Mouse (Mus musculus): ENCODE results near the gene 6430531B16Rik. TPM values are rescaled to one million over a fixed set of nuclear protein-coding genes. Genes with fewer than 3 reads are reported as not detected.

The 6430531B16Rik gene
- polyA plus RNA-seq, 1 experiment from 2014 or later: 1.3 TPM

GRCm38 (mm10) chr7:139988272-139988671 is 9.7 kb upstream of the 6430531B16Rik start:
- no peaks in the 10 kb centered on the region for H3K4me1 ChIP-seq
- 91% methylated on average over 9 of the region's 9 CpGs for WGBS
- no peak for DNase-seq (ENCODE audit: low spot score)
- H3K4me3 ChIP-seq: no peak overlapping the region
- peaks cover 9% of the 10 kb centered on the region for H3K36me3 ChIP-seq (replicated peaks)
- H3K9me3 ChIP-seq: no peaks in the 10 kb centered on the region
- H3K27me3 ChIP-seq (replicated peaks; ENCODE audit: low read depth, poor library complexity, severe bottlenecking): no peaks in the 10 kb centered on the region
- H3K27ac ChIP-seq (replicated peaks): no peak overlapping the region

- DNase-seq (ENCODE audit: low spot score): no peak
Observed at GRCm38 (mm10) chr7:139984505-139984904, 6.0 kb upstream of the 6430531B16Rik start.

GRCm38 (mm10) chr7:139982058-139982457 is 3.5 kb upstream of the 6430531B16Rik start:
- no peak for DNase-seq (ENCODE audit: low spot score)
- H3K36me3 ChIP-seq (replicated peaks): peaks cover 9% of the 10 kb centered on the region
- peaks cover 7% of the 10 kb centered on the region for H3K27me3 ChIP-seq (replicated peaks; ENCODE audit: low read depth, poor library complexity, severe bottlenecking)
- no peaks in the 10 kb centered on the region for H3K9me3 ChIP-seq
- WGBS: 83% methylated on average over 11 of the region's 11 CpGs
- H3K4me1 ChIP-seq: peaks cover 15% of the 10 kb centered on the region
- no peak overlapping the region for H3K4me3 ChIP-seq
- H3K27ac ChIP-seq (replicated peaks): no peak overlapping the region

More at GRCm38 (mm10) chr7:139984505-139984904, 6.0 kb upstream of the 6430531B16Rik start:
- H3K36me3 ChIP-seq (replicated peaks): peaks cover 9% of the 10 kb centered on the region
- 93% methylated on average over 11 of the region's 11 CpGs for WGBS
- H3K4me3 ChIP-seq: no peak overlapping the region
- H3K27me3 ChIP-seq (replicated peaks; ENCODE audit: low read depth, poor library complexity, severe bottlenecking): peaks cover 7% of the 10 kb centered on the region
- H3K9me3 ChIP-seq: no peaks in the 10 kb centered on the region
- H3K27ac ChIP-seq (replicated peaks): no peak overlapping the region
- H3K4me1 ChIP-seq: no peaks in the 10 kb centered on the region

DNA sequence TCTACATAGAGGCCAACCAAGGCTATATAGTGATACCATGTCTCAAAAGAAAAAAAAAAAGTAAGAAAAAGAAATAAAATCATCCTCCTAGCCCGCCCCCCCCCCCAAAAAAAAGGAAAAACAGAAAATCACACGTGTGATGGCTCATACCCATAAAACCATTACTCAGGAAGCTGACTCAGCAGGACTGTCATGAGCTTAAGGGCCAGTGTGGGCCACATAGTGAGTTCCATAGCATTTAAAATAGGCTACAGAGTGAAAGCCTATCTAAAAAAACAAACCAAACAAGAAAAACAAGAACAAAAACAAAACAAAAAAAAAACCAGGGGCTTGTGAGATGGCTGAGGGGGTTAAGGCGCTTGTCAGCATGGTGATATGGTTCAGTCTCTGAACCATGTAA is 2.2 kb upstream of the 6430531B16Rik start:
- H3K36me3 ChIP-seq (replicated peaks): peaks cover 9% of the 10 kb centered on the region
- no peak overlapping the region for H3K4me3 ChIP-seq
- 62% methylated on average over 3 of the region's 3 CpGs for WGBS
- no peak for DNase-seq (ENCODE audit: low spot score)
- no peaks in the 10 kb centered on the region for H3K9me3 ChIP-seq
- H3K4me1 ChIP-seq: peaks cover 17% of the 10 kb centered on the region
- peaks cover 7% of the 10 kb centered on the region for H3K27me3 ChIP-seq (replicated peaks; ENCODE audit: low read depth, poor library complexity, severe bottlenecking)
- H3K27ac ChIP-seq (replicated peaks): no peak overlapping the region

GRCm38 (mm10) chr7:139979011-139979719 is 610 bp upstream of the 6430531B16Rik start:
- Histone ChIP-seq H3K27me3 (replicated peaks; ENCODE audit: low read depth, poor library complexity, severe bottlenecking) (peaks cover 7% of the 10 kb centered on the region), H3K36me3 (replicated peaks) (peaks cover 6% of the 10 kb centered on the region), H3K27ac (replicated peaks) (no peak overlapping the region; the same call in 1 of the 2 replicates), H3K4me3 (peak overlapping the region; percentile 78), H3K9me3 (no peaks in the 10 kb centered on the region), H3K4me1 (peaks cover 19% of the 10 kb centered on the region)
- peak; percentile 29 for DNase-seq (ENCODE audit: low spot score)
- 47% methylated on average over 13 of the region's 13 CpGs for WGBS

DNA sequence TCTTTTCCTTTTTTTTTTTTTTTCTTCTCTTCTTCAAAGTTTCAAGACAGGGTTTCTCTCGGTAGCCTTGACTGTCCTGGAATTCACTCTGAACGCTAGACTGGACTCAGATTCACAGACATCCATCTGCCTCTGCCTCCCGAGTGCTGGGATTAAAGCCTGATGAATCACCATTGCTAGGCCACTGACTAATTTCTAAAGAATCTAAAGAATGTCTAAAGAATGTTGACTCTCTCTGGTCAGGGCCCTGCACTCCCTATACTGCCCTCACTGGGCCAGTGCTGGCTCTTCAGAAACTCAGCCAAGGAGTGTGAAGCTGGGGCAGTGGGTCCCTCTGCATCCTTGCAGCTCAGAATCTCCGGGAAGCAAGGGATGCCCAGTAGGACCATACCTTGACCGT is 3.1 kb downstream of the 6430531B16Rik start:
- DNase-seq (ENCODE audit: low spot score): no peak
- H3K4me1 ChIP-seq: peaks cover 19% of the 10 kb centered on the region
- no peak overlapping the region; the same call in 1 of the 2 replicates for H3K27ac ChIP-seq (replicated peaks)
- no peaks in the 10 kb centered on the region for H3K9me3 ChIP-seq
- peaks cover 12% of the 10 kb centered on the region for H3K27me3 ChIP-seq (replicated peaks; ENCODE audit: low read depth, poor library complexity, severe bottlenecking)
- H3K36me3 ChIP-seq (replicated peaks): no peaks in the 10 kb centered on the region
- 57% methylated on average over 5 of the region's 5 CpGs for WGBS
- H3K4me3 ChIP-seq: no peak overlapping the region

DNA sequence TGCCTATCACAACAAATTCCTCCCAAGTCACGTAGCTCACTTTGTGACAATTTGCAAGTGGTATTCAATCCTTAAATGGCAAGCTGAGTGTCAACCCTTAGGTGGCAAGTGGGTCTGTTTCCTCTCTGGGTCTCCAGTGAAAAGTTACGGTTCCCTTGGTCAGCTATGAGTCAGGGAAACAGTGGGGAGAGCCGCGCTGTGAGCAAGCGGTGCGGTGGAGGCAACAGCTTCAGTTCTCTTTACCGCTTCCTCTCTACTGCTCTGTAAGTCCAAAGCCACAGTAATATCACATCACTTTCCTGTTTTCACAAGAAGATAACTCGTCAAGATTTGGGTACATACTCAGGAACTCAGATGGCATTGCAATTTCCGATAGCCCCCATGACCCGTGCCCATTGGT is 4.2 kb downstream of the 6430531B16Rik start:
- H3K27ac ChIP-seq (replicated peaks): no peak overlapping the region
- H3K27me3 ChIP-seq (replicated peaks; ENCODE audit: low read depth, poor library complexity, severe bottlenecking): 0 out of 2 replicates have a peak, but pooled peaks cover 5% of the 10 kb centered on the region
- H3K36me3 ChIP-seq (replicated peaks): no peaks in the 10 kb centered on the region
- no peak for DNase-seq (ENCODE audit: low spot score)
- peaks cover 29% of the 10 kb centered on the region for H3K4me1 ChIP-seq
- no peaks in the 10 kb centered on the region for H3K9me3 ChIP-seq
- H3K4me3 ChIP-seq: no peak overlapping the region
- WGBS: 91% methylated on average over 10 of the region's 10 CpGs

DNA sequence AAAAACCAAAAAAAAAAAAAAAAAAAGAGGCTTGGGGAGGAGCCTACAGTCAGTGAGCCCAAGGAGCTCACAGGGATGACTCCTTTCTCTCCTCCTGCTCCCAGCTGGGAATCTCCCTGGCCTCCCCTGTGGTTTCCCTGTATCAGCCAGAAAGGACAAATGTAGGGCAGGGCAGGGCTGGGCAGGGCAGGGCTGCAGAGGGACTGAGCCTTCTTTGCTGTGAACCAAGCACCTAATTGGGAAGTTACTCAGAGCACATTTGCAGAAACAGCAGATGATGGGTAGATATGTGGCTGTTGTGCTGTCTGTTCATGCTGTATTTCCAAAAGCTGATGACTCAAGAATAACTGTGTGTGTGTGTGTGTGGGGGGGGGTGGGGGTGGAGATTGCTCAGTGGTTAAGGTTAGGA is 5.6 kb downstream of the 6430531B16Rik start:
- no peak for DNase-seq (ENCODE audit: low spot score)
- Histone ChIP-seq H3K27ac (replicated peaks) (no peak overlapping the region), H3K27me3 (replicated peaks; ENCODE audit: low read depth, poor library complexity, severe bottlenecking) (peaks cover 11% of the 10 kb centered on the region; the same call in 1 of the 2 replicates)

GRCm38 (mm10) chr7:139971436-139971835 is 7.1 kb downstream of the 6430531B16Rik start:
- DNase-seq (ENCODE audit: low spot score): no peak
- H3K4me3 ChIP-seq: no peak overlapping the region
- 74% methylated on average over 6 of the region's 6 CpGs for WGBS
- peaks cover 17% of the 10 kb centered on the region; the same call in 1 of the 2 replicates for H3K27me3 ChIP-seq (replicated peaks; ENCODE audit: low read depth, poor library complexity, severe bottlenecking)
- H3K4me1 ChIP-seq: peaks cover 14% of the 10 kb centered on the region
- H3K9me3 ChIP-seq: no peaks in the 10 kb centered on the region
- H3K36me3 ChIP-seq (replicated peaks): no peaks in the 10 kb centered on the region
- 0 out of 2 replicates have a peak overlapping the region, but pooled peaks have one; percentile 32 for H3K27ac ChIP-seq (replicated peaks)

More for the DNA sequence above, 5.6 kb downstream of the 6430531B16Rik start:
- Histone ChIP-seq H3K9me3 (no peaks in the 10 kb centered on the region), H3K36me3 (replicated peaks) (no peaks in the 10 kb centered on the region), H3K4me1 (peaks cover 17% of the 10 kb centered on the region), H3K4me3 (no peak overlapping the region)

GRCm38 (mm10) chr7:139970979-139971378 is 7.6 kb downstream of the 6430531B16Rik start:
- H3K4me3 ChIP-seq: no peak overlapping the region
- no peaks in the 10 kb centered on the region for H3K9me3 ChIP-seq
- no peaks in the 10 kb centered on the region for H3K36me3 ChIP-seq (replicated peaks)
- peaks cover 14% of the 10 kb centered on the region for H3K4me1 ChIP-seq
- 0 out of 2 replicates have a peak overlapping the region, but pooled peaks have one; percentile 32 for H3K27ac ChIP-seq (replicated peaks)
- peaks cover 17% of the 10 kb centered on the region; the same call in 1 of the 2 replicates for H3K27me3 ChIP-seq (replicated peaks; ENCODE audit: low read depth, poor library complexity, severe bottlenecking)
- no peak for DNase-seq (ENCODE audit: low spot score)
- 87% methylated on average over 5 of the region's 5 CpGs for WGBS

DNA sequence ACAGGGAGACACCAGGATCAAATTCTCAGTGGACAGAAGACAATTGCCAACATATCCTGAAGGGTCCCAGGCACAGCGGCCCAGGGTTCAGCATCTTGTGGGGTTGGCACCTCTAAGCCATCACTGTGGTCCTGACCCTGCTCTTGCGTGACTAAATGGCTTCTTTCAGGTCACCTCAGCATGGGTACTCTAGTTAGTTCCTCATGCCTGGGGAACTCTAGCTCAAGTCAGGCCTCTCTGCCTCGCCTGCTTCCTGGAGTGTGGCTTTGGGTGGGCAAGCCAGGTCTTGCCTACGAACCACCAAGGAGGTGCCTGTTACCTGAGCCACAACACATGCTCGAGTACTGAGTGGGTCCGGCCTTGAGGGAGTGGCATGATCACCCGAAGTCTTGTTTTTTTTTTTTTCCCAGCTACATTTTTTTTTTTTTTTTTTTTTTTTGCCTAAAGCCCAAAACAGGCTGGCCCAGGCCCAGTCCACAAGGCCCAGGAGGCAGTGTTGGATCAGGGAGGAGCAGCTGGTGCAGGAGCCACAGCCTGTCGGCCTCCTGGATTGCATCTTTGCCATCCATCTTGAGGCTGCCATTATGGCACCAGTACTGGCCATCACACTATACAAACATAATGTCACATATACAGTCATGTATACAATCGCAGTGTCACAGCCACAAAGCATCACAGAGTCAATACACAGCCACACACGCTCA is 8.2 kb downstream of the 6430531B16Rik start:
- DNase-seq (ENCODE audit: low spot score): peak; percentile 18

GRCm38 (mm10) chr7:139969348-139970130 is 9.0 kb downstream of the 6430531B16Rik start:
- Histone ChIP-seq H3K27ac (replicated peaks) (peak overlapping the region; percentile 49; the same call in 1 of the 2 replicates), H3K4me3 (no peak overlapping the region), H3K27me3 (replicated peaks; ENCODE audit: low read depth, poor library complexity, severe bottlenecking) (peaks cover 17% of the 10 kb centered on the region; the same call in 1 of the 2 replicates), H3K4me1 (peaks cover 10% of the 10 kb centered on the region), H3K36me3 (replicated peaks) (no peaks in the 10 kb centered on the region), H3K9me3 (no peaks in the 10 kb centered on the region)
- 25% methylated on average over 10 of the region's 10 CpGs for WGBS
- DNase-seq (ENCODE audit: low spot score): peak; percentile 86

More for the DNA sequence above, 8.2 kb downstream of the 6430531B16Rik start:
- H3K27ac ChIP-seq (replicated peaks): peak overlapping the region; percentile 49; the same call in 1 of the 2 replicates
- no peaks in the 10 kb centered on the region for H3K36me3 ChIP-seq (replicated peaks)
- no peak overlapping the region for H3K4me3 ChIP-seq
- H3K9me3 ChIP-seq: no peaks in the 10 kb centered on the region
- peaks cover 10% of the 10 kb centered on the region for H3K4me1 ChIP-seq
- peaks cover 17% of the 10 kb centered on the region; the same call in 1 of the 2 replicates for H3K27me3 ChIP-seq (replicated peaks; ENCODE audit: low read depth, poor library complexity, severe bottlenecking)
- 80% methylated on average over 10 of the region's 10 CpGs for WGBS

Measured in embryonic facial prominence, embryonic 10.5 days (tissue).